Mouse (Mus musculus): Measurements from ENCODE around the gene Nr3c2.

Gene Nr3c2

GRCm38 (mm10) chr8:77170439-77170759, 271.2 kb downstream of the Nr3c2 start:
- no peak for DNase-seq (ENCODE audit: low spot score in 2 of 2)

DNA sequence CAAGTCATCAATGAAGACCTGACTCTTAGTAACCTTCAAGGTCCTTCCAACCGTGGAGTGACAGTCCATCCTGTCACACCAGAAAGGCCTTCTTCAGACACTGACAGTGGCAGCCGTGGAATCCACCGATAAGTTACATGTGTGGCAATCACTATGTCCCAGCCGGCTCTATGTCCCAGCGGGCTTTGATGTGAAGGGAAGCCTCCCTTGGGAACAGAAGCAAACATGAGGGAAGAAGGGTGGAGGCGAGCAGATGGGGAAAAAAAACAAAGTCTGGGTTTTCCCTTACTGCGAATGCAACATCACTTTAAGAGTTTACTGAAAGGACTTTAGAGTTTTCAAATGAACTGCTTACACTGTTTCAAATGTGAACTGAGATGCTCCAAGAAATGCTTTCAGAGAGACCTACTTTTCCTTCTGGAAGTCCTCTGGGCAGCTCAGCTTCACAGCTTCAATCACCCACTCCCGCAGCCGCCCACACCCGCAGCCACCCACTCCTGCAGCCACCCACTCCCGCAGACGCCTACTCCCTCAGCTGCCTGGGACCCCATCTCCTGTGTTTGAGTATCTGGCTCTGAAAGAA, 273.9 kb downstream of the Nr3c2 start:
- DNase-seq (ENCODE audit: low spot score in 2 of 2) = no peak

DNA sequence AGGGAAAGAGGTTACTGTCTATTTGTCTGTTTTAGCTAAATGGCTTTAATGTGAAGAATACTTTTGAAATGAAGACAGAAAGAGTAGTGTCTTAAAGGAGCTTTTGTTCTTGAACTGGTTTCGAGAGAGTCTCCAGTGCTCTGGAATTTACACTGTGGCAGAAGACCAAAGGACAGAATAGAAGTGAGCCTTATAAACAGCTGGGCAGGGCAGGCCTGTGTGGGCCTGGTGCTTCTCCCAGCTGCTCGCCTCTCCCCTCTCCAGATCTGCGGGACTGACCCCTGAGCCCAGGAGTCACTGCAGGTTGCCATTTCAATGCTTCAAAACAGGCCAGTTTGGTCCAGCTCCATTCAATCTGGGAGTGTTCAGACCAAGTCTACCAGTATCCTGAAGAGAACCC, 274.5 kb downstream of the Nr3c2 start:
- no peak for DNase-seq (ENCODE audit: low spot score in 2 of 2)

DNA sequence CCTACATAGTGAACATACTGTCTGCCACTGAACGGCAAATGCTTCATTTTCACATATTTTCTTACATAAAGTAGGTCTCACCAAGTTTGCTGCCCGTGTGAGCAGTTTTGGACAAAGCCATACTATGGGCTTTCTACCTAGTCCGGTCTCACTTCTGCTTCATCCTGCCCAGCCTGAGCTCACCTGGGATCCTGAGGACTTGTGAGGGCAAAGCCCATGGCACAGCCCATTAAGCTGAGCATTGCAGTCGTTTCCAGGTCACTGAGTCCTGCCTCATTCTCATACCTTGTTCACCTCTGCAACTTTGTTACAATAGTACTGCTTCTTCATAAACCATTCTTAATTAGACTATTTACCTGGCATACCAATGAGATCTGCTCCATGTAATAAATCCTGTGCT, 276.2 kb downstream of the Nr3c2 start:
- no peak for DNase-seq (ENCODE audit: low spot score in 2 of 2)

- DNase-seq (ENCODE audit: low spot score in 2 of 2) = no peak
Observed at GRCm38 (mm10) chr8:77176343-77176742, 277.1 kb downstream of the Nr3c2 start.

DNA sequence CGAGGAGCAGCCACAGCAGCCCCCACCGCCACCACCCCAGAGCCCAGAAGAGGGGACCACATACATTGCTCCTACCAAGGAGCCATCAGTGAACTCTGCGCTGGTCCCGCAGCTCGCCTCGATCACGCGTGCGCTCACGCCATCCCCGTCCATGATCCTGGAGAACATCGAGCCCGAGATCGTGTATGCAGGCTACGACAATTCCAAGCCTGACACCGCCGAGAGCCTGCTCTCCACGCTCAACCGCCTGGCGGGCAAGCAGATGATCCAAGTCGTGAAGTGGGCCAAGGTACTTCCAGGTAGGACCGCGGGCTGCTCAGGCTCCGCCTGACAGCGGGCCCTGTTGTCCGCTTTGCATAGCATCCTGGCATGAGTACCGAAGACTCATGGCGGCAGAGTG, 286.6 kb downstream of the Nr3c2 start:
- no peak for DNase-seq (ENCODE audit: low spot score in 2 of 2)

GRCm38 (mm10) chr8:77186914-77187536, 287.8 kb downstream of the Nr3c2 start:
- DNase-seq (ENCODE audit: low spot score in 2 of 2) = no peak

DNA sequence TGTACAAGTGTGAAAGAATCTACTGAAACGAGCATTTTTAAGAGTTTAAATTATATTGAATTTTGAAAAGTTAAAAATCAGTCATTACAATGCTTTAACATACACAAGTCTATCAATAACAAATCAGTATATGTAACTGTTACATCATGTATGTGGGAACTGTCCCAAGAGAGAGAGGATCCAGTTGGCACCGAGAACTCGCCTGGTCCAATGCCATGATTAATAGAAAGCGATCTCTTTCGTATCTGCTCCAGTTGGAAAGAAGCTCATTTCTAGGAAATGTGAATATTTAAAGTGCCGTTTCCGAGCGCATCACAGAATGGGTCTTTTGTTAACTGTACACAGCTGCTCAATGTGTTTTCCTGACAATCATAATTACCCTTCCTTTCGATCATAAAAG, 288.5 kb downstream of the Nr3c2 start:
- DNase-seq (ENCODE audit: low spot score in 2 of 2) = no peak

DNA sequence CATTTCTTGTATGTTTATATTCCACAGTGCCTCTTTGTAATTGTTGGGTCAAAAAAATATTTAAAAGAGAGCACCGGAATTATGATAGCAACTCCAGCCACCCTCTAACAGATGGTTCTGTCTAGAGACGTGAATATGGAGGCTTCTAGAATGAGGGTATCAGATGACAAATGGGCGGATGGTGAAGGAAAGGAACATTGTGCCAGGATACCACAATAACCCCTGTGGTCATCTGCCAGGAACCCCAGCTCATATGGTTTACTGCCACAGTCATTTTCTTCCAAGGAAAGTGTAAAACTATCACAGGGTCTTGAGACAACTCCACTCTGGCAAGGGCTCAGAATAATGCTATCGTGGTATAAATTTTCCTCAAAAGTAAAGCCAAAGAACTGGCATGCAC, 289.1 kb downstream of the Nr3c2 start:
- DNase-seq (ENCODE audit: low spot score in 2 of 2) = no peak

DNA sequence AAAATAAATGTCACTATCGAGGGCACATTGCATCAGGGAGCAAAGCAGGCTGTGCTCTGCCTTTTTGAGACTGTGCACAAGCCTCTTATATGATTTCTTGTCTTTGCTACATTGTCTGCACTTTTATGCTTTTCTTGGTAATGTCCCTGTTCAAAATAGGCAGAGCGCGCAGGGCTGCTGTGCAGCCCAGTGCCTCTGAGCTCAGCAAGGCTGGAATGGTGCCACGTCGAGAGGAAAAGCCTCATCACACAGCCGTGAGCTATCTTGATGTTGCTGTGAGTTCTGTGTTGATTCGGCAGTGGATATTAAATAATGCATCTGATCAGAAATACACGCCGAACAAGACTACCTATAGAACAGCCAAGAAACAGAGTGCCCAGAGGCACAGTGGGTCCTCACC, 290.1 kb downstream of the Nr3c2 start:
- DNase-seq (ENCODE audit: low spot score in 2 of 2) = peak; percentile 38 to 44

- DNase-seq (ENCODE audit: low spot score in 2 of 2) = no peak
Observed at GRCm38 (mm10) chr8:77190393-77190792, 291.2 kb downstream of the Nr3c2 start.

- no peak for DNase-seq (ENCODE audit: low spot score in 2 of 2)
Observed at GRCm38 (mm10) chr8:77209297-77209696, 310.1 kb downstream of the Nr3c2 start.

GRCm38 (mm10) chr8:77213893-77214464, 314.7 kb downstream of the Nr3c2 start:
- no peak for DNase-seq (ENCODE audit: low spot score in 2 of 2)

- DNase-seq (ENCODE audit: low spot score in 2 of 2) = no peak
Observed at GRCm38 (mm10) chr8:77214665-77215064, 315.4 kb downstream of the Nr3c2 start.

DNA sequence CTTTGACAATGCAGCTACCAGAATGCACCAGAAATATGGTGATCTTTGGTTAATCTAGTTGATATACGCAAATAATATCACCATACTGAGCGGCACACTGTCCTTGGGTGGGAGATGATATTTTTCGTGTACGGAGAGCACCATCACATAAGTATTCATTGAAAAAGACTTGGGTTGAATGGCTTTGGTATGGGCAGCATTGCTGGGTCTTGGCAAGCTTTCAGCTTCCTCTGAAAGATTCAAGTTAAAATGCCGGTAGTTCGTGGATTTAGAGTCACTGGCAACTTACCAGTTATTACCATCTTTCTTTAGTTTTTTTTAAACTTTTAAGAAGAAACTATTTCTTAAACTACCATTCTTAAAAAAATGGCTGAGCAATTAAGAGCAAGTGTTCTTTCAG, 315.9 kb downstream of the Nr3c2 start:
- DNase-seq (ENCODE audit: low spot score in 2 of 2) = no peak

GRCm38 (mm10) chr8:77223123-77223522, 323.9 kb downstream of the Nr3c2 start:
- no peak for DNase-seq (ENCODE audit: low spot score in 2 of 2)

DNA sequence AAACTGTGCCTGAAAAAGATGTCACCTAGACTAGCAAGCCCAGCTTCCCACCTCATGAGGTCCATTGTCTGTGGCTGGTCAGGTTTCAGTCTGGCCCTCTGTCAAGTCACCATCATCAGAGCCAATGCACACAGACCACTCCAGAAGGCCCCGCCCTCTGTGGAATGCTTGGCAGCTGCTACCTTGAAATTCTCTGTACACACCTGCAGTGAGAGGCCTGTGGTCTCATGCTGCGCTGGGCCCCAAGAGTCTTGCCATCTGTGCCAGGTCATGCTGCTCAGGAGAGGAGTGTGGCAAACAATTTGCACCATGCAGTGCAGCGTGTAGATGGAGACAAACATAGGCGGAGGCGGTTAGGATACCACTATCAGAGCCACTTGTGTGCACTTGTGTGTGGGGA, 328.5 kb downstream of the Nr3c2 start:
- no peak for DNase-seq (ENCODE audit: low spot score in 2 of 2)

GRCm38 (mm10) chr8:77228688-77229087, 329.4 kb downstream of the Nr3c2 start:
- DNase-seq (ENCODE audit: low spot score in 2 of 2) = no peak

GRCm38 (mm10) chr8:77231211-77231610, 332.0 kb downstream of the Nr3c2 start:
- DNase-seq (ENCODE audit: low spot score in 2 of 2) = no peak

DNA sequence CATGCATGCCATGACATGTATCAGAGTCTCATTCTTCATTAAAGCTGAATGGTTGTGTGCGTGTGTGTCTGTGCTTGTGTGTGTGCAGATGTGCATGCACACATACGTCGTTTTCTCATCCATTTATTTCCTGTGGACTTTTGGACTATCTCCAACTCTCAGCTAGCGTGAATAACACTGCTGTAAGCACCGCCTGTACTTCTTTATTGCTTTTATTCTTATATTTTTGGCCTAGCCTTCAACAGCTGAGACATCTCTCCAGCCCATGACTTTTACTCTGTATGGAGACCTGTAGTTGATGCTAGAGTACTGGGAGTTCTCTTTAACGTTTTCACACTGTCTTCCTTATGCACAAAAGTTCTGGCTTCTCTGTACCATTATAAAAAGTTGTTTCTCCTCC, 332.6 kb downstream of the Nr3c2 start:
- DNase-seq (ENCODE audit: low spot score in 2 of 2) = no peak

GRCm38 (mm10) chr8:77232411-77232810, 333.2 kb downstream of the Nr3c2 start:
- no peak for DNase-seq (ENCODE audit: low spot score in 2 of 2)

DNA sequence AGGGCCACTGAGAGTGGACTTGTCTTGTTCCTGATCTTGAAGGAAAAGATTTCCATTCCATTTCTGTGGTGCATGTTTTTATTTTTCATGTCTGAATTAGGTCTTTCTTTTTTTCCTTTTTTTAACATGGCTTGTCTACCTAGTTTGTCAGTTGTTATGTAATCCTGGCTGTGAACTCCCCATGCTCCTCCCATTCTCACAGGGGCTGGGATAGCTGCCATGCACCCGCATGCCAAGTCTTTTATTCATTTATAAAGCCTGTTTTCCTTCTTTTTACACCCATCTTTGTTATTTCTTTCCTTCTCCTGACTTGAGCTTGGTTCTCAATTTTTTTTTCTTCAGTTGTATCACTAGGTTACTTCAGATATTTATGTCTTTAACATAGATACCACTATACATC, 337.5 kb downstream of the Nr3c2 start:
- DNase-seq (ENCODE audit: low spot score in 2 of 2) = no peak

DNA sequence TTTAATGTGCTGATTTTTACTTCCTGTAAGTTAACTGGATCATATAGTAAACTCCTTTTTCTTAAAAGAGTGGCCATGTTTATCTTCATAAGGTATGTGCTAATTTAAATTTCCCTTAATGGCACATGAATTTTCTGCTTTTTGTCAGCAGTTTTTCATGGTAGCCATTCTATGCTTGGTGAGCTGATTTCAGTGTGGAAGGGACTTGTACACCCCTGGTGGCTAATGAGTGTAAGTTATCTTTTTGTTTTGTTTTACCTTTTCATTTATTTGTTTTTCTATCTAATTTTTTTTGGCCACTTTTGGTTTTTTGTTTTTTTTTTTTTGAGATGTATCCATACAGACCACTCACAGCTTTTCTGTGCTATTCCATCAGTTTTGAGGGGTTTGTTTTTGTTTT, 340.2 kb downstream of the Nr3c2 start:
- DNase-seq (ENCODE audit: low spot score in 2 of 2) = no peak

GRCm38 (mm10) chr8:77241381-77241780, 342.1 kb downstream of the Nr3c2 start:
- no peak for DNase-seq (ENCODE audit: low spot score in 2 of 2)
